Mouse (Mus musculus) heart, postnatal 0 days (tissue): ENCODE data around the gene Dnajc6. TPM values are rescaled to one million over a fixed set of nuclear protein-coding genes. Genes with fewer than 3 reads are reported as not detected.

ENCODE experiments used
- ATAC-seq: fragments of 200-750 bp; cut with Nextera tagmentation; 2 replicates; pipeline ENCODE4 v1.8.0; 2017; ENCODE audit warnings: low read depth, moderate number of reproducible peaks, moderate library complexity; ENCODE audit not compliant: insufficient read depth
- DNase-seq: peaks from one replicate; pipeline ENCODE4 v3.0.0-alpha.2; 2016; ENCODE audit warnings: low spot score
- H3K27ac ChIP-seq: fragments of 300-500 bp; sonication (generic); 2 replicates; pipeline ENCODE4 v1.5.1; 2014; ENCODE audit warnings: low read depth, mild to moderate bottlenecking
- H3K27me3 ChIP-seq: fragments of 300-500 bp; sonication (generic); 2 replicates; pipeline ENCODE4 v1.6.1; 2014; ENCODE audit warnings: low read length, mixed read lengths; ENCODE audit not compliant: control insufficient read depth, insufficient read depth
- H3K36me3 ChIP-seq: fragments of 300-500 bp; sonication (generic); replicated peaks from 2 replicates; pipeline ENCODE4 v1.6.1; 2014; ENCODE audit warnings: low read length, mixed read lengths; ENCODE audit not compliant: control insufficient read depth, insufficient read depth
- H3K4me1 ChIP-seq: fragments of 300-500 bp; sonication (generic); 2 replicates; pipeline ENCODE4 v1.6.1; 2014; ENCODE audit warnings: antibody characterized with exemption; ENCODE audit not compliant: control insufficient read depth, insufficient read depth
- H3K4me2 ChIP-seq: fragments of 300-500 bp; sonication (generic); 2 replicates; pipeline ENCODE4 v1.6.1; 2014; ENCODE audit warnings: low read depth, mild to moderate bottlenecking, low read length, moderate library complexity
- H3K4me3 ChIP-seq: fragments of 300-500 bp; sonication (generic); 2 replicates; pipeline ENCODE4 v1.5.1; 2014; ENCODE audit warnings: low read depth, low read length
- H3K9ac ChIP-seq: fragments of 300-500 bp; sonication (generic); replicated peaks from 2 replicates; pipeline ENCODE4 v1.6.1; 2014; ENCODE audit warnings: low read depth, low read length, mixed read lengths
- H3K9me3 ChIP-seq: fragments of 300-500 bp; sonication (generic); replicated peaks from 2 replicates; pipeline ENCODE4 v1.6.1; 2016; ENCODE audit warnings: low read length; ENCODE audit not compliant: control insufficient read depth
- CTCF ChIP-seq: IDR thresholded peaks from 2 replicates; pipeline ENCODE4 v1.5.1; 2016; ENCODE audit warnings: antibody characterized with exemption, control low read depth, low read depth
- EP300 ChIP-seq: IDR thresholded peaks from 2 replicates; pipeline ENCODE4 v1.6.1; 2016; ENCODE audit warnings: antibody characterized with exemption, low read depth
- WGBS: fragments of 180-500 bp; shearing (Covaris S2); extraction: QIAGEN DNeasy Blood & Tissue Kit; methylation state at CpG from one replicate; pipeline ENCODE4 v1.1.7; 2014; 5-methylcytosine and 5-hydroxymethylcytosine counted together
- polyA plus RNA-seq: library from polyadenylated mRNA; unstranded; fragments of >200 nt; fragmentation: Nextera tagmentation; extraction: Ambion mirVana; gene quantifications from 2 replicates; pipeline ENCODE4 v1.2.1, GENCODE M21; 2015
- total RNA-seq: library from RNA; depleted of rRNA; stranded (reverse); fragments of >200 nt; gene quantifications from 2 replicates; pipeline ENCODE4 v1.2.3, GENCODE M21; 2014; ENCODE audit warnings: low replicate concordance

Gene Dnajc6
- total and polyA plus RNA-seq, 2 experiments from 2014 or later: 0.08 to 1.2 TPM

- H3K4me2 ChIP-seq: no peak overlapping the region
- H3K4me1 ChIP-seq: no peaks in the 10 kb centered on the region
- 78% methylated on average over 5 of the region's 5 CpGs for WGBS
- H3K9ac ChIP-seq: no peak overlapping the region
- no peak for DNase-seq
- ATAC-seq: no peak
- H3K27ac ChIP-seq: no peak overlapping the region
- TF ChIP-seq EP300 (no peak), CTCF (no peak)
- H3K9me3 ChIP-seq: no peaks in the 10 kb centered on the region
- no peak overlapping the region for H3K4me3 ChIP-seq
- no peaks in the 10 kb centered on the region for H3K36me3 ChIP-seq
- no peaks in the 10 kb centered on the region for H3K27me3 ChIP-seq
Observed at GRCm38 (mm10) chr4:101621241-101621640, 124.8 kb downstream of the Dnajc6 start.

DNA sequence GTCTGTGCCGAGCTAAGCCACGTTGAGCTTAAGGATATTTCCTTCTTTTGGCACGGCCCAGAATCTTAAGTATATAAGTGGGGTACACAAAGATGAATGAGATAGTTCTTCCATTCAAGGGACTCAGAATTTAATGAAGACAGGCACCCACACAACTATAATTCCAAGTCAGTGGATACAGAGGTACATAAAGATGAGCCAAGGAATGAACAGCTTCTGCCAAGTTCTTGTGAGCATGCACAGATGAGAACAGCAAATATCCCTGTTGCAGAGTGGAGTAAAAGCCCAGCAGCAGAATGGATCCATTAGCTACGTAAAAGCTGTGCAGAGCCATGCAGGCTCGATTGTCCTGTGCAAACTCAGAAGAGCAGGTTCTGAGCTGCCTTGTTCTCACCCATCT is 128.8 kb downstream of the Dnajc6 start:
- Histone ChIP-seq H3K4me3 (no peak overlapping the region), H3K4me2 (no peak overlapping the region), H3K4me1 (no peaks in the 10 kb centered on the region), H3K27me3 (no peaks in the 10 kb centered on the region), H3K9ac (no peak overlapping the region), H3K36me3 (no peaks in the 10 kb centered on the region), H3K9me3 (no peaks in the 10 kb centered on the region), H3K27ac (no peak overlapping the region)
- no peak for DNase-seq
- no peak for ATAC-seq
- TF ChIP-seq CTCF (no peak), EP300 (no peak)
- 78% methylated on average over 5 of the region's 5 CpGs for WGBS

DNA sequence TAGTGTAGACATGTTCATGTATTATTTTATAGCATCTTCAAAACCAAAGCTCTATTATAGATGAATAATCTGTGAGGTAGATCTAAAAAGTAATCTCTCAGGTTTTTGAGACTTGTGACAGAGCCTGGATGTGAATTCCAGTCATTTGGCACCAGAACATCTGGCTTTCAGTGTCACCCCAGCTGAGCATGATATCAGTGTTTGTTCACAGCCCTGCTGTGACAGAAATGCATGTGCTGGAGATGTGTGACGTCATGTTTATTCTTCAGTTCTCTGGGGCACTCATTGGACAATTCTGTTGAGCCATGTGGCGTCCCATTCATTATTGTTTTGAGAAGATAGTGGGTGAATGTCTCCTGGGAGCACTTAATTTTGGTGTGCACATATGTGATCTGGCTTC is 139.1 kb downstream of the Dnajc6 start:
- Histone ChIP-seq H3K9me3 (no peaks in the 10 kb centered on the region), H3K4me3 (no peak overlapping the region), H3K9ac (no peak overlapping the region), H3K36me3 (no peaks in the 10 kb centered on the region), H3K4me1 (no peaks in the 10 kb centered on the region), H3K27me3 (no peaks in the 10 kb centered on the region), H3K4me2 (no peak overlapping the region), H3K27ac (no peak overlapping the region)
- ATAC-seq: no peak
- 33% methylated on average over 2 of the region's 2 CpGs for WGBS
- no peak for TF ChIP-seq CTCF
- TF ChIP-seq EP300: no peak
- DNase-seq: no peak

- Histone ChIP-seq H3K4me1 (no peaks in the 10 kb centered on the region), H3K4me3 (no peak overlapping the region), H3K36me3 (no peaks in the 10 kb centered on the region), H3K27me3 (no peaks in the 10 kb centered on the region), H3K9ac (no peak overlapping the region), H3K9me3 (no peaks in the 10 kb centered on the region), H3K4me2 (no peak overlapping the region), H3K27ac (no peak overlapping the region)
- no peak for DNase-seq
- no peak for TF ChIP-seq CTCF
- TF ChIP-seq EP300: no peak
- 87% methylated on average over 1 of the region's 1 CpGs for WGBS
- ATAC-seq: no peak
Observed at GRCm38 (mm10) chr4:101637472-101637871, 141.0 kb downstream of the Dnajc6 start.

- Histone ChIP-seq H3K9ac (no peak overlapping the region), H3K27me3 (no peaks in the 10 kb centered on the region), H3K27ac (no peak overlapping the region), H3K9me3 (no peaks in the 10 kb centered on the region), H3K4me1 (no peaks in the 10 kb centered on the region), H3K4me2 (no peak overlapping the region), H3K4me3 (no peak overlapping the region), H3K36me3 (no peaks in the 10 kb centered on the region)
- 59% methylated on average over 5 of the region's 5 CpGs for WGBS
- DNase-seq: no peak
- ATAC-seq: no peak
- TF ChIP-seq EP300 (no peak), CTCF (no peak)
Observed at GRCm38 (mm10) chr4:101640631-101641030, 144.2 kb downstream of the Dnajc6 start.

DNA sequence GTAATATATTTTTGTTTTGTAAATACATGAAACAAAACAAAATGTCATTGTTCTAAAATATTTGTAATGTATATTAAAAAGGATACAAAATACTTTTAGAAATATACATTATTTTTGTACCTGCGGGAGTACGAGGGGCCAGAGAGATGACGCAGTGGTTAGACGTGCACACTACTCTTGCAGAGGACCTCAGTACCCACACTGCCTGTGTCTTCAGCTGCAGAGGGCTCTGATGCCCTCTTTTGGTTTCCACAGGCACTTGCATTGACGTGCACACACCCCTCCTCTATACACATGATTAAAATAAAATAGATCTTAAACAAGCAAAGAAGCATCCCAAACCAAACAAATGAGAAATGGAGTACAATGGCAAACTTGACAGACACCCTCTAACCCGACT is 146.3 kb downstream of the Dnajc6 start:
- no peak for ATAC-seq
- no peak overlapping the region for H3K27ac ChIP-seq
- no peaks in the 10 kb centered on the region for H3K27me3 ChIP-seq
- no peaks in the 10 kb centered on the region for H3K4me1 ChIP-seq
- H3K9ac ChIP-seq: no peak overlapping the region
- TF ChIP-seq CTCF: no peak
- TF ChIP-seq EP300: no peak
- H3K9me3 ChIP-seq: no peaks in the 10 kb centered on the region
- no peaks in the 10 kb centered on the region for H3K36me3 ChIP-seq
- H3K4me3 ChIP-seq: no peak overlapping the region
- 74% methylated on average over 6 of the region's 6 CpGs for WGBS
- no peak overlapping the region for H3K4me2 ChIP-seq
- DNase-seq: no peak
